Mouse (Mus musculus): Measurements from ENCODE around the gene Limk1.

Limk1 gene

DNA sequence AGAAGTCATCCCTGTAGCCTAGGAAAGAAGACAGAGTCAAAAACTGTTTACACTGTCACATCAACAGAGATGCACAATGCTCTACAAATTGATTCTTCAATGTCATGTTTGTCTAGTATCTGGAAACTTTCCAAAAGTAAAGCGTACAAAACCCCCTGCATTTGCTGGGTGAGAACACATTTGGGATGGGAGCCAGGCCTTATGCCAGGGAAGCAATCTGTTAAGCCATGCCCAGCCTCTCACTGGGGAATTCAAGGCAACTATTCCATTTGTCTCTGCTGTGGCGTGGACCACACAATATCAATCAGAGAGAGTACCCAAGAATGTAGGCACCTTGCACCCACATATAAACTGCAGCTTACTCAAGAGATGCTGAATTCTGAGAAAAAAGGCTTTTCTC, 66.3 kb downstream of the Limk1 start:
- no peak for DNase-seq

DNA sequence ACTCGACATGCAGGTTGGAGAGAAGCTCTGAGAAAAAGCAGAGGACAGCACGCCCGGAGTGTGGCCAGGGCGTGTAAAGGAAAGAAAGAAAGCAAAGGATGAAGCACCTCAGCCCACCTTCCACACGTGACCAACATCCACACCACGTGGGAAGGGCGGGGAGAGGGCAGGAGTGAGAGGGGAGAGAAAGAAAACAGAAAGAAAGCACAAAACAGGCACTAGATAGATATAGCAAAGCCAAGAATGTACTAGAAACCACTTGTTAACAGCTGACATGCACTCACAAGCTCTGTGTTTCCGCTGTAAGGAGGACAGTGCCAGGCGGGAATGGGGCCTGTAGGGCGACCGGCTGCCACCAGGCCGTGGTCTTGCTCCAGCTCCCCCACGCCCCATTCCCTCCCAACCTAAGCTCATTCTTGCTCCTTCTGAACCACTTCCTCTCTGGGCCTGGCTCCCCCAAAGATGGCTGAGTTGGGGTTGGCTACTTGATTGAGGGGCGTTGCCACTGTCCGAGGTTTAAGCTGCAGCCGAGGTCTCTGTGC, 67.2 kb downstream of the Limk1 start:
- no peak for DNase-seq

DNA sequence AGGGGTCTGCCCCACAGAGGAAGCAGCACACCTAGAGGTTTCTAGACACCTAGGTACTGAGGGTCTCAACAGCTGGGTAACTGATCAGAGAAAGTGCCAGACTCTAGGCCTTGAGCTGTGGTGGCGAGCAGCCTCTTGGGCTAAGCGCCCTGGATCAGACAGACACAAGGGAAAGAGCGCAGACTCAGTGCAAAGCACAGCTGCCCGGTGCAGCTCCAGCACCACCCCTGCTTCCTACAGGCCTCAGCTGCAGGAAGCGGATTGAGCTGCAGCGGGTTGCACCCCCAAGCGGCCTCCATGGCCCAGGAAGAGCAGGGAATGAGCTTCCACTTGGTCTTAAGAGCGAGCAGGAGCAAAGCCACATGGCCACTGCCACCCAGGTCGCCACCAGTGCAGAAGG, 67.9 kb downstream of the Limk1 start:
- DNase-seq: no peak

DNA sequence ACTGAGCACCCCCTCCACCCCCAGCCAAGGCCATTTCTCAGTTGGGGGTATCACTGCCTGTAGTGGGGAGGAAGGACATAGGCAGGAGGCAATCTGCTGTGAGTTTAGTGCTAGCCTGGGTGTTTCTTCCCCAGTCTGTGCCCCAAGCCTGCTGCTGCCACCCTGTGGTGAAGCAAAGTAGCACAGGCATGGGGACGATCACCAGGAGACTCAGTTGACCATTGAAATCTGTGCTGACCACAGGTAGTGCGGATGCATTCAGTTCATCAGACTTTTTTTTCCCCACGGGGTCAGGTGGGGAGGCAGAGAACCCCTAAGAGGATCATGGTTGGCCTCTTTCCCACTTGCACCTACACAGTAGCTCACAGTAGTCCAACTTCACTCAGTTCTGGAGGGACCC, 71.3 kb downstream of the Limk1 start:
- DNase-seq: peak; percentile 67

DNA sequence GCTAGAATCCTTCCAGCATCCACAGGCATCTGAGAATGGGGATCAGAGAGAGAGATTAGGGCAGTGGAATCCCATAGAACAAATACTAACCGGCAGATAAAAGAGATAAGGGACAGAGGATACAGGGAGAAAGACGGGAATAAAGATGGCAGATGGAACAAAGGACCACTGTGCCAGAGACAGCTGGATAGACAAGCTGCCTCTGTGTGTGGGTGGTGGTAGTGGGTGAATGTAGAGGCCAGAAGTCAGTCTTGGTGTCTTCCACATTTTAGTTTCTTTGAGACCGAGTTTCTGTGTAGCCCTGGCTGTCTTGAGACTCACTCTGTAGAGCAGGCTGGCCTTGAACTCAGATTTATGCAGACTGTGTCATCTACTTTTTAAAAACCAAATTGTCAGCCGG, 72.6 kb downstream of the Limk1 start:
- DNase-seq: no peak

DNA sequence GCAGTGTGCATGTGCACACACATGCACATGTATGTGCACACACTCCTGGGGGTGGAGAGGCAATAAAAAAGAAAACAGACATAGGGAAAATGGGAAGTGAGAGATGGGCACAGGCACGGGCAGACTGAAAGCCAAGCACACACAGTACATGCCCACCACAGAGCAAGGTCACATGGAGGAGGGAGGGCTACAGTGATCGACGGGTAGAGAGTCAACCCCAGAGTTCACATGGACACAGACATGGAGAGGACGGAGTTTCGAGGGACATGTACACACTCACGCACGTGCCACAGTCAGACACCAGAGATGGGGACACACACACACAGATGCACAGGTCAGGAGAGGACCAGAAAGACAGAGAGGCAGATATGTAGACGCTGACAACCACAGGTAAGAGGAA, 73.0 kb downstream of the Limk1 start:
- DNase-seq: no peak

DNA sequence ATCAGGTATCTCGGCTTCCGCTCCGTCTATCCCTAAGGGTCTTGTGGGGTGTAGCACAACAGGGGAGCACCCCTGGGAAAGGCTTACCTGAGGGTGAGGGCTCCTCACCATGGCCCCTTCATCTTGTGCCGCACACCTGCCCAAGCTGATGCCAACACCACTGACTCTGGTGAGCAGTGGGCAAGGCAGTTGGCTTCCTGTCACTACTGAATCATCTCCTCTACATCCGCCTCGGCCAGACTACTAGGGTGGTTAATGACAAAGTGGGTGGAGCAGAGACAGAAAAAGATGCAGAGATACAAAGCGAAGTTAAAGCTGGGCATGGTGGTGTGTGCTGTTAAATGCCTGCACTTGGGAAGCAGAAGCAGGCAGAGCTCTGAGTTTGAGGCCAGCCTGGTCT, 73.6 kb downstream of the Limk1 start, which contains the start of gene Lat2:
Gene Lat2, minus strand, starts transcription at position 224 of the 400 bp plus-strand sequence.
- DNase-seq: no peak

DNA sequence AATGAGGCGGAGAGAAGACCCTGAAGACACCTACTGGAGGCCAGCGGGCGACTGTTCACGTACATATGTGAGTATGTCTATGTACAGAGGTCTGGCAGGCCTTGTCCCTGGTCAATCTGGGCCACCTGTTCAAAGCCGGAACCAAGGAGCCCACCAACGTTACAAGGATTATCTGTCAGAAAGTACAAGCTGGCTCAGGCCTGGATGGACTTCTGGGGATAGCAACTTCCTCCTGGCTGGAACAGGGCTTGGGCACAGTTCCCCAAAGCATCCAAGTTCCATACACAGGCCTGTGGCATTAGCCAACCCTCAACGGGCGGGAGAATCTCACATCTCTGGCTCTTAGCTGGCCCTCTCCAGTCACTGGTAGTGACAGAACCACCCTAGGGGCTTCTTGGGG, 74.1 kb downstream of the Limk1 start:
- no peak for DNase-seq

DNA sequence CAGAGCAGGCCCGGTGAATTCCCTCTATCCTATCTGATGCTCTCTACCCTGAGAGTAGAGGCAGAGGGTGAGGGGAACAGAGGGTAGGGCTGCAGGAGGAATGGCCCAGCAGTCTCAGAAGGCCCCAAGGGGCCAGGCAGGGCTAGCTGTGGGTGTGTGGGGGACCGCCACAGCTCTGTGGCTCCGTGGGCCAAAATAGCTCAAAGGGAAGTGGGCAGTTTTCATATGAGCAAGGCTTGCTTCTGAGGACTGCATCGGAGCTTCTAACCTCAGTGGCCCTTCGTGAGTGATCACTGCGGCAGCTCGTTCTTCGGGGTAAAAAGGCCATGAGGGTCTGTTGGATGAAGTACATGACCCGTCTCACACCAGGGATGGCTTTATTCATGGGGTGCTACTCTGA, 74.7 kb downstream of the Limk1 start:
- DNase-seq: no peak

DNA sequence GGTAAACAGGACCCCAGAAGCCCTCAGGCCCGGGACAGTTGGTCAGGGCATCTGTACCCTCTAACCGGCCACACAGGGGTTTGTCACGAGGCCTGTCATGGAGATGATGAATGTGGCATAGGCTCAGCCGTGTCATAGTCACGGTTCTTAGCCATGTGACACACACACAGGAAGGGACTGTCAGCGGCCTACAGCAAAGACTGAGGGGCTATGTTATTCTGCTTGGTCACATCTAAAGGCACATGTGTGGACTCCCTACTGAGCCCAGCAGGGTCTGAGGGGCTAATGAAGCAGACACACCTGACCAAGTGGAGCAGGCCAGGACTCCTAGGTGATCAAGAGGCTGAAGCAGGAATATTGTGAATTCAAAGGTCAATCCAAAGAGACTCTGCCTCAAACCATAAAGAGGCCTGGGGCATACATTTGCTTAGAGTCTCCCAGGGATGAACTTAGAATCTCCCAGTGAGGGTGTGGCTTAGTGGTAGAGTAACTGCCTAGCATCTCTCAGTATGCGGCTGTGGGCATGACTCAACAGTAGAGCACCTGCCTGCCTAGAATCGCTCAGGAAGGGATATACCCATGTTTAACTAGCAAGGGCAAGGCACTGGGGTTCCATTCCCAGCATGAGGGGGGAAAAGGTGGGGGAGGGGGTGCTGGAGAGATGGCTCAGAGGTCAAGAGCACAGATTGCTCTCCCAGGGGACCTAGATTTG, 76.4 kb downstream of the Limk1 start:
- DNase-seq: no peak

DNA sequence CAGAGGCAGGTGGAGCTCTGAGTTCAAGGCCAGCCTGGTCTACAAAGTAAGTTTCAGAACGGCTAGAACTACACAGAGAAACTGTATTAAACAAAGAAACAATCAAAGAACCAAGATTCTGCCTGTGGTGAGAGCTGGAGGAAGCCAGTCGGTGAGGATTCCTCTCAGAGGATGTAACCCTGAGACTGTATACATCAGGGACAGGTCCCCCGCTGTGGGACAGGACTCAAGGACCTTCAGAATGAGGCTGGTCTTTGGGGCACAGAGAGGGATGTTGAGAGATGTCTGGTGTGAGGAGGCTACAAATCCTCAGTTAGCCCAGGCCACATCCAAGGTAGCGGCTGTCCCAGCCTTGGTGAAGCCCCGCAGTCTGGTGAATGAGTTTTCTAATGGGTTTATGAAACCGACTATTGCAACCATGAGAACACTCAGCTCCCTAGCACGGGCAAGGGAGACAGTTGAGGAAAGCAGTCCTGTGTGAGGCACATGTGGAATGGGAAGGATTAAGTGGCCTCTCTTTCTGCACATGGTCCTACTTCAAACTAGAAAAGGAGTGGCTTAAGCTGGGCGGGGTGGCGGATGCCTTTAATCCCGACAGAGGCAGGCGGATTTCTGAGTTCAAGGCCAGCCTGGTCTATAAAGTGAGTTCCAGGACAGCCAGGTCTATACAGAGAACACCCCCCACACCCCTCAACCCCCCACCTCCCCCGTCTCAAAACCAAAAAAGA, 78.3 kb downstream of the Limk1 start:
- no peak for DNase-seq

DNA sequence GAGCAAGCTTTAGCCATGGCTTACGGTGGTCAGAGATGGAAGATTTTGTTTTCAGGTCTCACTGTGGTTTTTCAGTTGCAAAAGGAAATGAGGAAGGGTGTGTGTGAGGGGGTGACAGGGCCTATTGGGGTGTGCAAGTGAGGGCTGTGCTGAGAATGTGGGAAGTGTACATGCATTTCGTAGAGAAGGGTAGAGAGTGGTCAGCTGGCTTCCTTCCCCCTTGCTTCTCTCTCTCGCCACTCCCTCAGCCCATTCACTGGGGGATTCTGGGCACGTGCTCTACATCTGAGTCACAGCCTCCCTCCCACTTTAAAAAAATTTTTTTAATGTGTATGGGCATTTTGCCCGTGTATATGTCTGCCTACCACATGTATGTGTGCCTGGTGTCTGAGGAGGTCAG, 81.3 kb downstream of the Limk1 start:
- DNase-seq: peak; percentile 18

DNA sequence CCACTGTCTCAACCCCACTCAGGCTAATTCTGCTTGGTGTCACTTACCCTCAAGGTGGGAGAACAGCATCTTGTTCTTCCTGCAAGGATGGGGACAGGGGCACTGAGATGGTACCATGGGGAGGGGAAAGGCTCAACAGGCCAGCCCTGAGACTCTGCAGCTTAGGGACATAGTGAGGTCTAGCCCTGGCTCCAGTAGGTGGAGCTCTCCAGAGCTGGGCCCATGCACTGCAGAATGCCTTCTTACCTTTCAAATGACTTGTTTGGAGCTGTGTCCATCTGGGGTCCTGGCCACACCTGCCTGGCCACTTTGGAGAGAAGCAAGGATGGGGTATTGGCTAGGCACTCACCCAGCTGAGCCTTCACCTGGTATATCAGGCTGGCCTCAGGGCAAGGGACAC, 82.1 kb downstream of the Limk1 start:
- peak; percentile 21 for DNase-seq
